Mouse (Mus musculus) cerebellum, adult 2 months (tissue): ENCODE results near the gene Sertad3. TPM values are rescaled to one million over a fixed set of nuclear protein-coding genes. Genes with fewer than 3 reads are reported as not detected.
A peak's percentile ranks its signal among the peaks of the same experiment; 100 is the strongest.

Source experiments
- DNase-seq, 2 experiments: peaks; one replicate each; pipeline ENCODE4 v3.0.0; 2021
- H3K27ac ChIP-seq: fragments of 200-500 bp; 2 replicates; pipeline ENCODE4 v1.5.1; 2012; ENCODE audit warnings: low read length, control low read depth, inconsistent platforms; ENCODE audit not compliant: insufficient read depth
- H3K27me3 ChIP-seq: fragments of 200-500 bp; 2 replicates; pipeline ENCODE4 v1.6.1; 2012; ENCODE audit warnings: inconsistent platforms, mild to moderate bottlenecking, low read length, moderate library complexity; ENCODE audit not compliant: control insufficient read depth, insufficient read depth
- H3K4me1 ChIP-seq: fragments of 200-500 bp; 2 replicates; pipeline ENCODE4 v1.6.1; 2011; ENCODE audit warnings: low read length; ENCODE audit not compliant: control insufficient read depth, insufficient read depth
- H3K4me3 ChIP-seq: fragments of 200-500 bp; replicated peaks from 2 replicates; pipeline ENCODE3; 2011; ENCODE audit warnings: mild to moderate bottlenecking, low read depth, low read length, control low read depth; ENCODE audit not compliant: insufficient read depth
- CTCF ChIP-seq: fragments of 200-500 bp; IDR thresholded peaks from 2 replicates; pipeline ENCODE4 v1.5.1; 2011; ENCODE audit warnings: low read depth, mild to moderate bottlenecking, control low read depth, low read length, moderate library complexity, borderline replicate concordance; ENCODE audit not compliant: insufficient read depth
- POLR2A ChIP-seq: fragments of 200-500 bp; IDR thresholded peaks from 2 replicates; pipeline ENCODE4 v1.6.1; 2011; ENCODE audit warnings: low read length, control low read depth, borderline replicate concordance; ENCODE audit not compliant: insufficient read depth
- WGBS: fragments of 180-500 bp; shearing (Covaris S2); methylation state at CpG from one replicate; pipeline ENCODE4 v1.1.7; 2018; 5-methylcytosine and 5-hydroxymethylcytosine counted together
- polyA plus RNA-seq: library from polyadenylated mRNA; depleted of rRNA; stranded (reverse); fragments of >200 nt; gene quantifications from 2 replicates; pipeline ENCODE4 v1.2.3, GENCODE M21; 2012; rRNA removed

The Sertad3 gene
- polyA plus RNA-seq, 1 experiment, result 8.9 TPM

- Histone ChIP-seq H3K4me3 (no peak overlapping the region), H3K27me3 (no peaks in the 10 kb centered on the region), H3K4me1 (no peaks in the 10 kb centered on the region), H3K27ac (no peak overlapping the region)
- DNase-seq, result no peak
- TF ChIP-seq CTCF (0 out of 2 replicates have a peak, but pooled peaks have one; percentile 11), POLR2A (no peak)
Observed at GRCm38 (mm10) chr7:27520104-27520503, 46.5 kb downstream of the Sertad3 start.

DNA sequence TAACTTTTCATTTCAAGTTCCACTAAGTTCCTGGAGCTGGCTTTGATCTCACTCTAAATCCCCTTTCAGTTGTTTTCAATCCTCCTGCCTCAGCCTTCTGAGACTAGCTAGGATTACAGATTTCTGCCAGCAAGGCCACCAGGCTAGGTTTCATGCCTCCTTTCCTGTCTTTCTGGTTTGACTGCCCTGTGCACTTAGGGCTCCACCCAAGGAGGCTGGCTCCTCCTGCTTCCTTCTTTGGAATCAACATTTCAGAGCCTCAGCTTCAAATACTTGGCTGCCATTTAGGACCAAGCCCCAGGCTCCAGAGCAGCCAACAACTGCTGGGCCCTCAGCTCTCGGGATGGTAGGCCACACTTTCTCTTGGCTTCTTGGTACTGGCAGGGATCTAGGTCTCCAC, 47.0 kb downstream of the Sertad3 start:
- TF ChIP-seq CTCF (no peak), POLR2A (no peak)
- Histone ChIP-seq H3K27ac (no peak overlapping the region), H3K27me3 (no peaks in the 10 kb centered on the region), H3K4me3 (no peak overlapping the region), H3K4me1 (no peaks in the 10 kb centered on the region)
- WGBS, result 23% methylated on average over 1 of the region's 1 CpGs
- DNase-seq, result no peak

GRCm38 (mm10) chr7:27522967-27523366, 49.4 kb downstream of the Sertad3 start, which contains the start of gene Hipk4:
Gene Hipk4, plus strand, starts transcription at chr7:27523267.
- Histone ChIP-seq H3K27ac (no peak within 1 kb of the TSS), H3K4me1 (no peaks in the 10 kb centered on the region), H3K27me3 (no peaks in the 10 kb centered on the region), H3K4me3 (no peak within 1 kb of the TSS)
- TF ChIP-seq CTCF, result no peak
- TF ChIP-seq POLR2A, result no peak
- no peak for DNase-seq
- 61% methylated on average over 5 of the region's 5 CpGs for WGBS

DNA sequence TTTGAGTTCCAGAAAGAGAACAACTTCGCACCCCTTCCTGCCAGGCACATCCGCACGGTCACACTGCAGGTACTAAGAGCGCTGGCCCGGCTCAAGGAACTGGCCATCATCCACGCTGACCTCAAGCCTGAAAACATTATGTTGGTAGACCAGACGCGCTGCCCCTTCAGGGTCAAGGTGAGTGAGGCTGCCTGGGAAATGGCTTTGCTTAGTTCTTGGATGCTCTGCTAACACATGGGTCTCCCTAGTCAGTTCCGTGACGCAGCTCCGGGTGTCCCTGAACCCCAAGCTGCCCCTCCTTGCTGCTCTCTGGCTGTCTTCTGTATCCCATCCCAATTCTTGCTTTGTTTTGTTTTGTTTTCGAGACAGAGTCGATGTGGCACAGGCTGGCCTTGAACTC, 50.2 kb downstream of the Sertad3 start:
- no peak overlapping the region for H3K4me3 ChIP-seq
- TF ChIP-seq CTCF (no peak), POLR2A (no peak)
- no peaks in the 10 kb centered on the region for H3K4me1 ChIP-seq

GRCm38 (mm10) chr7:27526039-27526827, 52.7 kb downstream of the Sertad3 start:
- no peak for TF ChIP-seq POLR2A
- peak; percentile 94 for TF ChIP-seq CTCF
- H3K27ac ChIP-seq, result no peak overlapping the region
- H3K4me1 ChIP-seq, result no peaks in the 10 kb centered on the region
- WGBS, result 15% methylated on average over 10 of the region's 10 CpGs
- DNase-seq, result peak; percentile 76 to 79
- no peaks in the 10 kb centered on the region for H3K27me3 ChIP-seq
- H3K4me3 ChIP-seq, result no peak overlapping the region

More for the DNA sequence above, 50.2 kb downstream of the Sertad3 start:
- no peak for DNase-seq
- WGBS, result 95% methylated on average over 13 of the region's 13 CpGs
- H3K27me3 ChIP-seq, result no peaks in the 10 kb centered on the region
- H3K27ac ChIP-seq, result no peak overlapping the region

Other genes with a start within 250 kb of the Sertad3 start
- 12.4 and 13.2 TPM in 2 replicates for gene Itpkc, start 245.1 kb upstream of the Sertad3 start, polyA plus RNA-seq
- 20.8 and 23.9 TPM in 2 replicates for gene Coq8b, start 240.7 kb upstream of the Sertad3 start, polyA plus RNA-seq
- 56.7 and 64.1 TPM in 2 replicates for gene Numbl, start 215.3 kb upstream of the Sertad3 start, polyA plus RNA-seq
- gene Ltbp4, start 136.1 kb upstream of the Sertad3 start, polyA plus RNA-seq, result 26.9 and 28.2 TPM in 2 replicates
- gene Shkbp1, start 117.7 kb upstream of the Sertad3 start, polyA plus RNA-seq, result 41.6 and 43.7 TPM in 2 replicates
- gene Gm20479, start 116.3 kb upstream of the Sertad3 start, polyA plus RNA-seq, result 0.38 TPM in 1 of 2 replicates, not detected in the other
- gene Sptbn4, start 26.1 kb upstream of the Sertad3 start, polyA plus RNA-seq, result 171 and 177 TPM in 2 replicates
- 24.2 and 25.2 TPM in 2 replicates for gene Blvrb, start 25.8 kb upstream of the Sertad3 start, polyA plus RNA-seq
- 17.4 and 17.9 TPM in 2 replicates for gene Sertad1, start 13.1 kb downstream of the Sertad3 start, polyA plus RNA-seq
- 0.34 and 0.43 TPM in 2 replicates for gene Prx, start 25.6 kb downstream of the Sertad3 start, polyA plus RNA-seq
- 0.20 and 0.21 TPM in 2 replicates for gene Hipk4, start 49.5 kb downstream of the Sertad3 start, polyA plus RNA-seq
- 220 and 242 TPM in 2 replicates for gene Pld3, start 79.5 kb downstream of the Sertad3 start, polyA plus RNA-seq
- 45.7 and 46.2 TPM in 2 replicates for gene 2310022A10Rik, start 79.5 kb downstream of the Sertad3 start, polyA plus RNA-seq
- 106 and 119 TPM in 2 replicates for gene Akt2, start 117.8 kb downstream of the Sertad3 start, polyA plus RNA-seq
- 62.2 and 67.5 TPM in 2 replicates for gene Ttc9b, start 180.1 kb downstream of the Sertad3 start, polyA plus RNA-seq
- 96.7 and 99.4 TPM in 2 replicates for gene Map3k10, start 200.8 kb downstream of the Sertad3 start, polyA plus RNA-seq
- 4.3 and 4.6 TPM in 2 replicates for gene Zfp607b, start 215.6 kb downstream of the Sertad3 start, polyA plus RNA-seq